Mouse (Mus musculus) spleen, adult 2 months (tissue): ENCODE results near the gene Copa.

Source experiments
- CTCF ChIP-seq: fragments of 200-500 bp; IDR thresholded peaks from 2 replicates; pipeline ENCODE4 v1.5.1; 2011; ENCODE audit warnings: mild to moderate bottlenecking, inconsistent platforms; ENCODE audit not compliant: insufficient read depth, insufficient read length, insufficient replicate concordance; ENCODE audit errors: extremely low read depth
- POLR2A ChIP-seq: fragments of 200-500 bp; IDR thresholded peaks from 2 replicates; pipeline ENCODE4 v1.6.1; 2011; ENCODE audit warnings: low read depth, low read length, inconsistent platforms

DNA sequence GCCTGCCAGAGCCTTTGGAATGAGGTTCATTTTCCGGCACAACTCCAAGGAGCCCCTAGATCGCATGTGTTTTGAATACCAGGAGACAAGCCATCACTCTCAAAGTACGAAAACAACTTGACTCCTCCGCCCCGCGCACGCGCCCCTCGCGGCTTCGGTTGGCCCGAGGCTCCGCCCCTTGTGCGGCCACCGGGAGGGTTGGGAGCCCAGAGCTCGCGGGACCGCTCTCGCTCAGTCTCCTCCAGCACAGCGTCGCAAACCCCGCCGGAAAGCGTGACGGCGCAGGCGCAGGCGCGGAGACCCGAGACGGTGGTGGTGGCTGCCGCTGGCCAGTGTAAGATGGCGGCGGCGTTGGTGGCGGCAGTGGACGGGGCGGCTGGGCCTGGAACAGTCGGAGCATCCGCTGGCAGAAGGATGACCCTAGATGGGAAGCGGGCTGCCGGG is 65.5 kb downstream of the Copa start, which contains the start of gene Dcaf8:
- no peak for TF ChIP-seq CTCF
- peak; percentile 96 for TF ChIP-seq POLR2A
